Mouse (Mus musculus) hindbrain, embryonic 14.5 days (tissue): ENCODE measurements at regions not wholly inside any gene's neighbourhood (a gene's known extent, or its start where the extent isn't known, plus 50 kb on each side); places are given as distances from the start of the nearest gene placed in this dataset.

Experiments
- ATAC-seq: fragments of 200-750 bp; cut with Nextera tagmentation; 2 replicates; pipeline ENCODE4 v1.8.0; 2017; ENCODE audit warnings: moderate number of reproducible peaks, mild to moderate bottlenecking, moderate TSS enrichment, moderate library complexity; ENCODE audit not compliant: low FRiP score
- DNase-seq: peaks from one replicate; pipeline ENCODE4 v3.0.0-alpha.2; 2015; ENCODE audit warnings: low spot score
- H3K27ac ChIP-seq: fragments of 300-500 bp; sonication (generic); 2 replicates; pipeline ENCODE4 v1.5.1; 2014; ENCODE audit warnings: mild to moderate bottlenecking, moderate library complexity
- H3K27me3 ChIP-seq: fragments of 300-500 bp; sonication (generic); 2 replicates; pipeline ENCODE4 v1.6.1; 2014; ENCODE audit warnings: mild to moderate bottlenecking, low read length, mixed read lengths; ENCODE audit not compliant: control insufficient read depth, insufficient read depth
- H3K36me3 ChIP-seq: fragments of 300-500 bp; sonication (generic); replicated peaks from 2 replicates; pipeline ENCODE4 v1.6.1; 2014; ENCODE audit not compliant: control insufficient read depth, insufficient read depth
- H3K4me1 ChIP-seq: fragments of 300-500 bp; sonication (generic); replicated peaks from 2 replicates; pipeline ENCODE4 v1.6.1; 2014; ENCODE audit warnings: antibody characterized with exemption, low read length, mixed read lengths; ENCODE audit not compliant: control insufficient read depth, insufficient read depth
- H3K4me2 ChIP-seq: fragments of 300-500 bp; sonication (generic); replicated peaks from 2 replicates; pipeline ENCODE4 v1.6.1; 2014; ENCODE audit warnings: mild to moderate bottlenecking, moderate library complexity
- H3K4me3 ChIP-seq: fragments of 300-500 bp; sonication (generic); replicated peaks from 2 replicates; pipeline ENCODE4 v1.5.1; 2014; ENCODE audit warnings: mild to moderate bottlenecking, low read length
- H3K9ac ChIP-seq: fragments of 300-500 bp; sonication (generic); 2 replicates; pipeline ENCODE4 v1.6.1; 2014
- H3K9me3 ChIP-seq: fragments of 300-500 bp; sonication (generic); 2 replicates; pipeline ENCODE4 v1.6.1; 2016; ENCODE audit warnings: low read length; ENCODE audit not compliant: control insufficient read depth
- WGBS: fragments of 180-500 bp; shearing (Covaris S2); extraction: QIAGEN DNeasy Blood & Tissue Kit; methylation state at CpG from one replicate; pipeline ENCODE4 v1.1.7; 2014; 5-methylcytosine and 5-hydroxymethylcytosine counted together

DNA sequence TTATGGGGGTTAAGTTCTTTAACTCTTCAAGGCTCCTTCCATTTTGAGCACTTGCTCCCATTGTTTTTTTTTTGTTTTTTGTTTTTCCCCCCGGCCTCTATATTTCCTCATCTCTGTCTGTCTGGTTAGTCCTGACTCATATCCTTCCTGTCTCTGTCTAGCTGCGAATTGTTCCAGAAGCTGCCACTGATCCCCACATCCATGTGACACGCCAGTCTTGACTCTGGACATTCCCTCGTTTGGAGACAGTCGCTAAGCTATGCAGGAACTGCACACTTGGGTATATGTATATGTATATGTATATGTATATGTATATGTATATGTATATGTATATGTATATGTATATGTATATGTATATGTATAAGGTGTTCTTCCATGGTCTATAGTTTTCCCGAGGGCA is 177.4 kb upstream of the Fn1 start:
- no peak for DNase-seq
- Histone ChIP-seq H3K4me1 (no peaks in the 10 kb centered on the region), H3K9me3 (no peaks in the 10 kb centered on the region), H3K4me2 (no peak overlapping the region), H3K9ac (no peak overlapping the region), H3K27me3 (no peaks in the 10 kb centered on the region), H3K36me3 (no peaks in the 10 kb centered on the region), H3K27ac (no peak overlapping the region), H3K4me3 (no peak overlapping the region)
- ATAC-seq = no peak
- 89% methylated on average over 6 of the region's 6 CpGs for WGBS

DNA sequence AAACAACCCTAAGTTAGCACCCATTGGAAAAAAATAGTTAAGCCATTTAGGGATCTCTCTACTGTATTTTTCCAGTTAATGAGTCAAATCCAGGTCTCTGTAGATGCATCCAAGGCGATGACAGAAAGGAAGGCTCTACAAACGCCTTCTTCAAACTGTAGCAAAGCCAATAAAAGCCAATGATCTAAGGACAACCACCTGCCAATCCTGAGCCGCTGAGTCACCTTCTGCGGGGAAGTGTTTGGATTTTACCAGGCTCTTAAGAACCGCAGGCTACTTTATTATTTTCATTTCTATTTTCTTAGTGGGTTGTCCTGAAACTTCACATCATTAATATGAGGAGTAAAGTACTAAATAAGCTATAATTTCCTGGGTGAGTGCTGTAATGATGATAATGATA is 171.4 kb upstream of the Fn1 start:
- H3K4me3 ChIP-seq = no peak overlapping the region
- H3K9ac ChIP-seq = no peak overlapping the region
- H3K4me2 ChIP-seq = no peak overlapping the region
- no peaks in the 10 kb centered on the region for H3K36me3 ChIP-seq
- H3K27me3 ChIP-seq = no peaks in the 10 kb centered on the region
- 86% methylated on average over 5 of the region's 5 CpGs for WGBS
- ATAC-seq (no peak), DNase-seq (no peak)
- no peak overlapping the region for H3K27ac ChIP-seq
- H3K4me1 ChIP-seq = no peaks in the 10 kb centered on the region
- H3K9me3 ChIP-seq = no peaks in the 10 kb centered on the region

- WGBS = 66% methylated on average over 3 of the region's 3 CpGs
- DNase-seq = no peak
Measured at GRCm38 (mm10) chr1:71822123-71822522, 169.1 kb upstream of the Fn1 start.

GRCm38 (mm10) chr1:71821099-71821498 is 168.1 kb upstream of the Fn1 start:
- no peak overlapping the region for H3K4me3 ChIP-seq
- H3K9ac ChIP-seq = no peak overlapping the region
- no peaks in the 10 kb centered on the region for H3K36me3 ChIP-seq
- ATAC-seq = no peak
- H3K27me3 ChIP-seq = no peaks in the 10 kb centered on the region
- H3K27ac ChIP-seq = no peak overlapping the region
- DNase-seq = no peak
- no peak overlapping the region for H3K4me2 ChIP-seq
- 86% methylated on average over 7 of the region's 7 CpGs for WGBS
- H3K4me1 ChIP-seq = no peaks in the 10 kb centered on the region
- H3K9me3 ChIP-seq = no peaks in the 10 kb centered on the region

More at GRCm38 (mm10) chr1:71822123-71822522, 169.1 kb upstream of the Fn1 start:
- Histone ChIP-seq H3K4me3 (no peak overlapping the region), H3K27ac (no peak overlapping the region), H3K9ac (no peak overlapping the region), H3K36me3 (no peaks in the 10 kb centered on the region), H3K27me3 (no peaks in the 10 kb centered on the region), H3K4me2 (no peak overlapping the region), H3K4me1 (no peaks in the 10 kb centered on the region), H3K9me3 (no peaks in the 10 kb centered on the region)
- ATAC-seq = no peak

DNA sequence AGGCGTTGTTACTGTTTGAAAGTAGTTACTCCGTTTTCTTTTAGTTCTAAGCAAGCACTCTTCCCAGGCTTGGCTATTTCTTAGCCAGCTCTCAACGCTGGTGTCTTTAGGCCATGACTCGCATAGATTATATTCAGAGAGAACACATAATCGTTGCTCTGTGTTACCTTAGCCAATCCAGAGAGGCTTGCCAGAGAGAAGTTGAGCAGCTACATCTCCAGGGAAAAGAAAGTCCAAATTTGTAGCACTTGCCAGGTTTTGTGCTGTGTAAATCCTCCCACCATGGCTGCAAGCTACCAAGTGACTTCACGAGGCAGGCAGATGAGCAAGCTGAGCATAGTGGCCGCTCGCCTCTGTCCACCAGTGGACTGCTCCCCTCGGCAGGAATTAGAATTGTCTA is 163.3 kb upstream of the Fn1 start:
- Histone ChIP-seq H3K9ac (no peak overlapping the region), H3K4me3 (no peak overlapping the region), H3K9me3 (no peaks in the 10 kb centered on the region), H3K4me1 (no peaks in the 10 kb centered on the region), H3K27ac (no peak overlapping the region), H3K4me2 (no peak overlapping the region), H3K27me3 (no peaks in the 10 kb centered on the region), H3K36me3 (no peaks in the 10 kb centered on the region)
- DNase-seq = no peak
- no peak for ATAC-seq
- WGBS = 79% methylated on average over 9 of the region's 9 CpGs

GRCm38 (mm10) chr1:71814141-71814540 is 161.1 kb upstream of the Fn1 start:
- Histone ChIP-seq H3K27me3 (no peaks in the 10 kb centered on the region), H3K36me3 (no peaks in the 10 kb centered on the region), H3K27ac (no peak overlapping the region), H3K4me2 (no peak overlapping the region), H3K9ac (no peak overlapping the region), H3K9me3 (no peaks in the 10 kb centered on the region), H3K4me3 (no peak overlapping the region), H3K4me1 (no peaks in the 10 kb centered on the region)
- no peak for ATAC-seq
- WGBS = 70% methylated on average over 4 of the region's 4 CpGs
- no peak for DNase-seq

DNA sequence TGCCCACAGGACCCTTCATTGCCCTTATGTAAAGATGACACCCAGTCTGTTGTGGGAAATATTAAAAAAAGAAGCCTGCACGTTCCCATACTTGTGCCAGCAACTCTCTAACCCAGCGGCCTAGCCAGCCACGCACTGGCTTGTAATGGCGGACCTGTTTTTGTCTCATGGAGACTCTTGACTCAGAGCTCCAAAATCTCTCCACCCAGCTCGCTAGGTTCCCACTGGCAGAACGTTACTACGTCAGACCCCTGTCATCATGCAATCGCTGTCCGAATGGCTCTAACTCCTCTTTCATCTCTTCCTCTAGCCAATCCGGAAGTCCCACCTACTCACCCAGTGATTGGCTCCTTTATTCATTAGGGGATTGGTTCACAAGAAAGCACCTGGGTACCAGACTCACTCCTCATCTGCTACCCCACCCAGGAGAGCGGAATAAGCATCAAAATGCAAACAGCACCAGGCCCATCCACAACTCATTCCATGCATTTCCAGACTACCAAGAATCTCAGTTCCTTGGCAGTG is 159.2 kb upstream of the Fn1 start:
- no peaks in the 10 kb centered on the region for H3K9me3 ChIP-seq
- WGBS = 91% methylated on average over 11 of the region's 11 CpGs
- no peak overlapping the region for H3K9ac ChIP-seq
- no peaks in the 10 kb centered on the region for H3K4me1 ChIP-seq
- no peaks in the 10 kb centered on the region for H3K36me3 ChIP-seq
- no peak overlapping the region for H3K27ac ChIP-seq
- no peak overlapping the region for H3K4me2 ChIP-seq
- H3K27me3 ChIP-seq = no peaks in the 10 kb centered on the region
- no peak overlapping the region for H3K4me3 ChIP-seq
- DNase-seq (no peak), ATAC-seq (no peak)

DNA sequence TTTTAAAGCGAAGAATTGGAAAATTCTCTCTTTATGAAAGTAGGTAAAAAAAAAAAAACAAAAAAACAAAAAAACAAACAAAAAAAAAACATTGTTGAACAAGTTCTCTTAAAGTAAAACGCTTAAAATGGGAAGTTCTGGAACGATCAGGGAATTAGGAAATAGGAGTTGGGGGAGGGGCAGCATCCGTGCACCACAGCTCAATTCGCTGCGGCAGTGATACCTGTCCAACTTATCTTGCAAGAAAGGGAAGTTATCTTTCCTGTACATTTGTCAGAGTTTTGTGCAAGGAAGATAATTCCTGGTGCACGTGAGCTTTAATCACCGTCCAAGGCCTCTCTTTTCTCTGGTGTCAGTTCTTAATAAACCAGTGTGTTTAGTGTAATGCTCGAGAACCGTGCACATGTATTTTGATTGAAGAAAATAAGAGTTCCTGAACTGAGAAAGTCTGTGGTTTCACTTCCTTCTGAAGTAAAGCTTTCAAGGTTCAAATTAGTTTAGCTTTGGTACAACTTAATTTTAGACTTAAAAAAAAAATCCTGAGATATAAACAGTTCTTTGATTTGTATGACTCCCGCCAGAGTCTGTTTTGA is 158.3 kb upstream of the Fn1 start:
- H3K9me3 ChIP-seq = no peaks in the 10 kb centered on the region
- ATAC-seq (no peak), DNase-seq (no peak)
- no peaks in the 10 kb centered on the region for H3K27me3 ChIP-seq
- no peak overlapping the region for H3K9ac ChIP-seq
- no peaks in the 10 kb centered on the region for H3K36me3 ChIP-seq
- H3K4me3 ChIP-seq = no peak overlapping the region
- no peaks in the 10 kb centered on the region for H3K4me1 ChIP-seq
- no peak overlapping the region for H3K4me2 ChIP-seq
- H3K27ac ChIP-seq = no peak overlapping the region
- 96% methylated on average over 11 of the region's 11 CpGs for WGBS

DNA sequence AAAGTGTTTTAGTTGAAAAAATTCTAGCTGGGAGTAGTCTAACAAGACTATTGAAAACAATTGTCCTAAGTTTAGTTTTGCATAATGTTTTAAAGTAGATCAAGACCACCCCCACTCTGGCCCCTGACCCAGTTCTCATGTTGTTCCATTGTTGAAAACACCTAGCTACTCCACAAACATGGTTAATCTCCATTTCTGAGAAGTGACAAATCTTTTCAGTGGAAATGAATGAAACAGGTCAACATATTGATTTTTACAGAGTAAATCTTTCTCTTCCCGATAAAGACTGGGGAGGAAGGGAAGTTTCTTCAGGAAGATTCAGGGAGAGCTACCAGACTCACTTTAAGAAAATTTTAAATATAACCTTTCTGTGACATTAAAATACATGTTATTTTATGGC is 155.0 kb upstream of the Fn1 start:
- no peaks in the 10 kb centered on the region for H3K9me3 ChIP-seq
- WGBS = 63% methylated on average over 1 of the region's 1 CpGs
- H3K9ac ChIP-seq = no peak overlapping the region
- no peaks in the 10 kb centered on the region for H3K36me3 ChIP-seq
- no peak overlapping the region for H3K4me2 ChIP-seq
- no peak for DNase-seq
- no peaks in the 10 kb centered on the region for H3K27me3 ChIP-seq
- H3K4me3 ChIP-seq = no peak overlapping the region
- no peak for ATAC-seq
- H3K27ac ChIP-seq = no peak overlapping the region
- H3K4me1 ChIP-seq = no peaks in the 10 kb centered on the region

DNA sequence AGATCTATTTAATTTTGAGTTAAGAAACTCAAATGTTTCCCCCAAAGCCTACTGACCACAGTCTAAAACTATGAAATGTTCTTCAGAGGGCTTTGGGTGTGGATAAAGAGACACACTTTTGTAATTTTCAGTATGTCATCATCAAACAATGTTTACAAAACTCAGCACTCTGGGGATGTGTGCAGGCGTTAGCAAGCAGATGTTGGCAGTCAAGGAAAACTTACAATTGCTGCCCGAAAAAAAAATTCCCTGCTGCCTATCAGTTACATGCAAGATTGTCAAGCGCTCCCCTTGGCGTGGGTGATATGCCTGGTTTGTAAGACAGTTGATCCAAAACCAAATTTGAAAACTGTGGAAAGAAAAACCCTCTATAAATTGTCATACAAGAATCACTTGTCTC is 154.6 kb upstream of the Fn1 start:
- 76% methylated on average over 4 of the region's 4 CpGs for WGBS
- H3K4me2 ChIP-seq = no peak overlapping the region
- H3K27ac ChIP-seq = no peak overlapping the region
- H3K36me3 ChIP-seq = no peaks in the 10 kb centered on the region
- DNase-seq (no peak), ATAC-seq (no peak)
- no peak overlapping the region for H3K9ac ChIP-seq
- no peak overlapping the region for H3K4me3 ChIP-seq
- H3K4me1 ChIP-seq = no peaks in the 10 kb centered on the region
- no peaks in the 10 kb centered on the region for H3K27me3 ChIP-seq
- H3K9me3 ChIP-seq = no peaks in the 10 kb centered on the region
